In genomic region chr5:116419322-116420045, GRCm38 (mm10) we compare ENCODE assay signal across 8 mouse cellular contexts. TPM values are rescaled to one million over a fixed set of nuclear protein-coding genes. Genes with fewer than 3 reads are reported as not detected.
DNase-seq lines count a peak whose midpoint lies in the region; ATAC-seq and TF ChIP-seq lines count a peak whose summit lies in the region.

No protein-coding gene starts in this region.

- H3K36me3 ChIP-seq in lung, postnatal 0 days (ENCODE audit: insufficient read depth, low read length): no peaks in the 10 kb centered on the region

- no peak for TF ChIP-seq EP300 in lung, postnatal 0 days (IDR thresholded peaks at IDR 0.05)

- 50% methylated on average over 6 of the region's 6 CpGs for WGBS in lung, postnatal 0 days

- no peaks in the 10 kb centered on the region for H3K27me3 ChIP-seq in lung, postnatal 0 days (replicated peaks; ENCODE audit: insufficient read depth, low read length)

- no peaks in the 10 kb centered on the region for H3K9me3 ChIP-seq in lung, postnatal 0 days (ENCODE audit: low read length)

- peak overlapping the region; percentile 93 for H3K27ac ChIP-seq in gastrocnemius, adult 2 months
- H3K27ac ChIP-seq in lung, postnatal 0 days (ENCODE audit: low read length): peak overlapping the region; percentile 85

- peak overlapping the region; percentile 55 for H3K4me2 ChIP-seq in lung, postnatal 0 days (replicated peaks; ENCODE audit: low read depth, low read length)

- no peak for TF ChIP-seq CTCF in gastrocnemius, adult 2 months (IDR thresholded peaks at IDR 0.05)
- TF ChIP-seq CTCF in lung, postnatal 0 days (IDR thresholded peaks at IDR 0.05): no peak

- intact Hi-C loops in gastrocnemius, adult 2 months (cut with DNase I): loop anchor here (10.0 kb wide), 1 partner anchor 385 kb away; no protein-coding TSS in a partner anchor

- peaks cover 5% of the 10 kb centered on the region; the same call in 1 of the 2 replicates for H3K4me1 ChIP-seq in lung, postnatal 0 days (ENCODE audit: insufficient read depth, low read depth, low read length)

- H3K9ac ChIP-seq in lung, postnatal 0 days (replicated peaks; ENCODE audit: low read depth): peak overlapping the region; percentile 48; the same call in 1 of the 2 replicates

- no peak for ATAC-seq in lung, postnatal 0 days

- DNase-seq in gastrocnemius, adult 2 months: peak; percentile 79
- no peak for DNase-seq in gastrocnemius, postnatal 4 days (ENCODE audit: low spot score in 2 of 2)
- peak; percentile 85 for DNase-seq in adipocyte (ENCODE audit: low spot score)
- peak; percentile 62 to 67 for DNase-seq in heart, adult 18-20 months
- peak; percentile 17 for DNase-seq in lung, postnatal 0 days (ENCODE audit: low spot score)
- DNase-seq in thymus, adult 18-20 months: no peak
- DNase-seq in layer of hippocampus, postnatal 36 days: no peak
- no peak for DNase-seq in urinary bladder, postnatal 4 days (ENCODE audit: low spot score in 2 of 2)

- peak overlapping the region; percentile 94 for H3K4me3 ChIP-seq in gastrocnemius, adult 2 months
- peak overlapping the region; percentile 26 for H3K4me3 ChIP-seq in lung, postnatal 0 days (ENCODE audit: low read depth, low read length)

RNA-seq across cellular contexts. Expression of gene Hspb8, which starts 3.2 kb away (rescaled TPM):
- total RNA-seq in gastrocnemius, adult 2 months (2021): 100 to 1,000 TPM; 234 to 341 TPM
- 100 to 1,000 TPM; 188 to 208 TPM for total RNA-seq in gastrocnemius, postnatal 4 days (2021)
- 100 to 1,000 TPM; 423 to 471 TPM for total RNA-seq in heart, adult 18-20 months (2021)
- polyA plus RNA-seq in lung, postnatal 0 days (2015; fragmentation: Nextera tagmentation; extraction: Ambion mirVana): 22.2 and 23.6 TPM in 2 replicates
- 10 to 100 TPM in 1 of 2 experiments, 1 to 10 TPM in 1; 8.2 to 13.9 TPM for total RNA-seq in layer of hippocampus, postnatal 36 days (2021)

Comparison
In these comparisons a context has a peak if more than half of its experiments do, and no peak if none do; other contexts are left out.
1. DNase-seq: peak in gastrocnemius, adult 2 months (single experiment), adipocyte (single experiment), heart, adult 18-20 months (2 of 2) and lung, postnatal 0 days (single experiment); none in gastrocnemius, postnatal 4 days (0 of 2), thymus, adult 18-20 months (0 of 2), layer of hippocampus, postnatal 36 days (0 of 2) and urinary bladder, postnatal 4 days (0 of 2).
2. RNA of gene Hspb8, which starts 3.2 kb away (total RNA-seq): 423 to 471 TPM in heart, adult 18-20 months, 234 to 341 TPM in gastrocnemius, adult 2 months and 188 to 208 TPM in gastrocnemius, postnatal 4 days; 8.2 to 13.9 TPM in layer of hippocampus, postnatal 36 days; every median in the first group is over 10 times any median in the second.